Mouse (Mus musculus) bone marrow macrophage, adult 2 months (primary cell): ENCODE measurements at regions not wholly inside any gene's neighbourhood (a gene's known extent, or its start where the extent isn't known, plus 50 kb on each side); places are given as distances from the start of the nearest gene placed in this dataset.

Experiments
- H3K27ac ChIP-seq: 2 replicates; pipeline ENCODE4 v1.5.1; 2012; ENCODE audit warnings: low read depth, low read length; ENCODE audit not compliant: insufficient read depth
- H3K4me1 ChIP-seq: 2 replicates; pipeline ENCODE4 v1.6.1; 2012; ENCODE audit warnings: low read length; ENCODE audit not compliant: control insufficient read depth, insufficient read depth
- H3K4me3 ChIP-seq: 2 replicates; pipeline ENCODE4 v1.5.1; 2012; ENCODE audit warnings: mild to moderate bottlenecking, low read length, moderate library complexity; ENCODE audit not compliant: insufficient read depth
- CTCF ChIP-seq: IDR thresholded peaks from 2 replicates; pipeline ENCODE4 v1.5.1; 2012; ENCODE audit warnings: low read depth, mild to moderate bottlenecking, low read length, moderate library complexity
- POLR2A ChIP-seq: IDR thresholded peaks from 2 replicates; pipeline ENCODE4 v1.6.1; 2012; ENCODE audit warnings: mild to moderate bottlenecking, low read depth, low read length, borderline replicate concordance

DNA sequence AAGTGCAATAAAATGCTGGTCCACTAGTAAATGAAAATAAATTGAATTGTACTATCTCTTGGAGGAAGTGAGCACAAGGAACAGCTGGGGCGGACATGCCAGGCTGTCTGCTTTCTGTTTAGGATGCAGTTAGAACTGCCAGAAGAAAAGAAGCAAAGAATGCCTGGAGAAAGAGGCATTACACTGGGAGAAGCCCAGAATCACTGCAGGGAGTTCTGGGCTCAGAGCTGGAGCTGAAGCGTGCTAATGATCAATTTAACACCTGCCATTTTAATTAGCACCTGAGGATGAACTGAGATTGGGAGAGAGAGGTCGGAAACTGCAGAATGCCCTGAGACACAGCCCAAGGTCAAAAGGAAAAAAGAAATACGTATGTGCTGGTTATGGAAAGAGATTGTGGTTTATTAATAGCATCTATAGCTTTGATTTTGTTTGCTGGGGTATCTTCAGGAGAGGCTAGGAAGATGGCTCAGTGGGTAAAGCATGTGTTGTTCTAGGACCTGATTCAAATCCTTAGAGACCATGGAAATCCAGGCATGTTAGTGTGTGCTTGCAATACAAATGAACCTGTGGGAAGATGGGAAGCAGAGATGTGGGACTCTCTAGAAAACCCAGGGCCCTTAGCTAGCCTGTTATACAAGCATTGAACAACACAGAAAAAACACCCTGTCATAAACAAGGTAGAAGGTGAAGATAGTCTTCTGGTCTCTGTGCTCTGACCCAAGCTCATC, 514.2 kb downstream of the Lmo7 start:
- Histone ChIP-seq H3K27ac (no peak overlapping the region), H3K4me3 (no peak overlapping the region), H3K4me1 (no peaks in the 10 kb centered on the region)
- no peak for TF ChIP-seq POLR2A
- no peak for TF ChIP-seq CTCF

DNA sequence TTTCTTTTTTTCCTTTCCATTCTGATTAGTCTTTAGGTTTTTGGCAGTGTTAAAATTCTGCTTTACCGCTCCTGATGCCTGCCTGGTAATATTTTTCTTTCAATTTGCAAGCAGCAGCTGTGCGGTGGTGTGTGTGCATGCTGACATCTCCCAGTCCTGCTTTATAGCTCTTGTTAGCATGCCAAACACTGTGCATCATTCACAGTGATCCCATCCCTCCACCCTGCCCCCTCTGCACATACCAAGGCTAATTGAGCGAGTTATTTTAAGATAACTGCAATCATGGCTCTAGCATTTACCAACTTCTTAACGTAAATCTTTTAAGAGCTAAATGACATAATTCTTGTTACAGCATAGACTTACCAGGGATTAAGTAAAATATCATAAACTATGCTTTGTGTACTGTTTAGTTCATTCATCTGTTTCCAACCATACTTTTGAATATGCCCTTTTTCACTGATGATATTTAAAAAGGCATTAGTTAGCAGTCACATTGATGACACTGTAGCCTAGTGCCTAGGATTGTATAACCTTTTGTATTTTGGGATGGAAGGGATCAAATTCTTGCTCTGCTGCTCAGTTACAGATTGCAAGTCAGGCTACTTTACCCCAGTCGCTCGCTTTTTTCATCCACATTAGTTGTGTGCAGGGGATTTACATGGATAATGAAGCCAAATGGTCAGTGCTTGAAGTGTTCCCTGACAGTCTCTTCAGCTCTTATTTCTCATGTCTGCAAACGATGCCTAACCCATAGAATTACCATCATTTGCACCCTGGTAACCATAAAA, 487.0 kb downstream of the Lmo7 start:
- TF ChIP-seq POLR2A (no peak), CTCF (no peak)
- Histone ChIP-seq H3K27ac (no peak overlapping the region), H3K4me1 (no peaks in the 10 kb centered on the region), H3K4me3 (no peak overlapping the region)

GRCm38 (mm10) chr14:102215267-102215964, 485.7 kb downstream of the Lmo7 start:
- Histone ChIP-seq H3K4me3 (no peak overlapping the region), H3K27ac (no peak overlapping the region), H3K4me1 (no peaks in the 10 kb centered on the region)
- TF ChIP-seq POLR2A, result no peak
- no peak for TF ChIP-seq CTCF

- no peak overlapping the region for H3K4me3 ChIP-seq
- no peak overlapping the region for H3K27ac ChIP-seq
- TF ChIP-seq POLR2A (no peak), CTCF (no peak)
- no peaks in the 10 kb centered on the region for H3K4me1 ChIP-seq
Observed at GRCm38 (mm10) chr14:102212079-102212478, 482.3 kb downstream of the Lmo7 start.

DNA sequence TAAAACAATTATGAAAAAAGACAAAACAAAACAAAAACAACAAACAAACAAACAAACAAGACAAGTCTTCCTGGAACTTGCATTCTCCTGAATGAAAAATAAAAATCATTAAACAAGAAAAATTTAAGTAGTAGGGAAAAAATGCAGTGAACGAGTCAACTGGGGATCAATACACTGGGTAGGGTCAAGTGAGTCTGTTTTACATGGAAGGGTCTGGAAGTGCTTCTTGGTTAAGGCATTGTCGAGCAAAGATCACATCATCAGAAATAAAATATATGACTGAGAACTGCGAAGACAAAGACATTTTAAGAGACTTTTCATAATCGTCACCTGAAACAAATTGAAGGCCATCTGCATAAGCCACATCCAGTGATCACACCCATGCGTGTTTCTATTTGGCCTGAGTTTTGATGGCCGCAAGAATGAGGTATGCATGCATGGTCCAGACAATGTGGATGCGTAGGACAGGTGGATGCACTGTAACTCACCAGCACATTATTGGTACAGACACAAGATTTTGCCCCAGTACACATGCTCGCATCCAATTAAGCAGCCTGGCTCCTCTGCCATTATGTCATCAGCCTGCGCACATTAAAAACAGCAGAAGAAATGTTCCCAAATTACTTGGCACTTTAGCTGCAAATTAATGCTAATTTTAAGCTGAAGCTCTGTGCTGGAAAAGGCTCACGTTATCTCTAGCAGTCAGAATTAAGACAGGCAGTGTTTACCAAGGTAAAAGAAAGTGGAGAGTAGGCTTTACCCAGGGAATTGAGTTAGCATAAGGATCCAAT, 475.3 kb downstream of the Lmo7 start:
- TF ChIP-seq POLR2A (no peak), CTCF (no peak)
- H3K4me1 ChIP-seq, result no peaks in the 10 kb centered on the region
- no peak overlapping the region for H3K27ac ChIP-seq
- no peak overlapping the region for H3K4me3 ChIP-seq

- Histone ChIP-seq H3K4me1 (no peaks in the 10 kb centered on the region), H3K4me3 (no peak overlapping the region), H3K27ac (no peak overlapping the region)
- TF ChIP-seq CTCF (no peak), POLR2A (no peak)
Observed at GRCm38 (mm10) chr14:102199430-102199829, 469.7 kb downstream of the Lmo7 start.

GRCm38 (mm10) chr14:102190786-102191185, 461.0 kb downstream of the Lmo7 start:
- H3K4me1 ChIP-seq, result no peaks in the 10 kb centered on the region
- TF ChIP-seq POLR2A, result no peak
- no peak for TF ChIP-seq CTCF
- H3K27ac ChIP-seq, result no peak overlapping the region
- H3K4me3 ChIP-seq, result no peak overlapping the region

GRCm38 (mm10) chr14:102181269-102181668, 451.5 kb downstream of the Lmo7 start:
- TF ChIP-seq POLR2A (no peak), CTCF (no peak)
- no peak overlapping the region for H3K27ac ChIP-seq
- no peaks in the 10 kb centered on the region for H3K4me1 ChIP-seq
- H3K4me3 ChIP-seq, result no peak overlapping the region

DNA sequence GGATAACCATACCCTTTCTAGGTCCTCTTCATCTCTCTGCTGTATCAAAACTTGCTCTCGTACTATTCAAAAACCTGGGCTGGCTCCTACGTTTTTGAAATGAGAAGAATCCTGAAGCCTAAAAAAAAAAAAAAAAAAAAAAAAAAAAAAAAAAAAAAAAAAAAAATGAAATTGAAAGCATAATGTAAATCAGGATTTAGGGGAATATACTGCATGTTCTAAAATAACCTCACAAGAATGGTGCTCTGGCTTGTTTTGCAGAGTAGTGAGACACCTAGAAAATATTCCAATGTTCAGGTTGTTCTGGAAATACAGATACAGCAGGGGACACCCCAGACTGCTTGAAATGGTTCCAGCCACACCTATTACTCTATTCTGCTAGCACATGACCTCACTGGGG, 442.0 kb downstream of the Lmo7 start:
- TF ChIP-seq CTCF (no peak), POLR2A (no peak)
- Histone ChIP-seq H3K4me3 (no peak overlapping the region), H3K4me1 (no peaks in the 10 kb centered on the region), H3K27ac (no peak overlapping the region)
